Mouse (Mus musculus) left cerebral cortex, postnatal 14 days (tissue): Measurements from ENCODE around the gene Hist1h3e. TPM values are rescaled to one million over a fixed set of nuclear protein-coding genes. Genes with fewer than 3 reads are reported as not detected.
"Not testable (repeated sequence)": the region's sequence is repeated elsewhere in the genome, so short reads cannot be mapped to it uniquely, and the experiment has no call there.

Experiments
- DNase-seq, 2 experiments: peaks; one replicate each; pipeline ENCODE4 v3.0.0; 2021 to 2022; ENCODE audit warnings: low spot score in 2 of 2, mixed read lengths in 1 of 2
- intact Hi-C: fragments of 180-260 bp; cut with DNase I; formaldehyde crosslinking; loops from one replicate; pipeline ENCODE4 v1.15.1; 2025
- long read RNA-seq, 2 experiments: library from polyadenylated mRNA; stranded (forward); transcript quantifications; one replicate each; pipeline ENCODE4 v2.0.0; 2021
- total RNA-seq, 2 experiments: library from RNA; stranded (reverse); gene quantifications; 2 replicates each; pipeline ENCODE4 v1.2.3; 2021

The Hist1h3e gene
- total RNA-seq = 10 to 100 TPM; 49.1 to 57.1 TPM
- long read RNA-seq, experiment 1 = 0 reads
- long read RNA-seq, experiment 2 = 0 reads

GRCm38 (mm10) chr13:23561883-23562659, at the start of gene Hist1h3e:
TSS of gene Hist1h3e (minus strand) at chr13:23562369.
- intact Hi-C loops = not testable (repeated sequence)
- peak; percentile 96 to 98 for DNase-seq

- no peak for DNase-seq
- intact Hi-C loops = no loop called here
Measured at GRCm38 (mm10) chr13:23611638-23612037, 49.5 kb upstream of the Hist1h3e start.

GRCm38 (mm10) chr13:23610393-23610792, 48.2 kb upstream of the Hist1h3e start:
- DNase-seq = no peak
- intact Hi-C loops = no loop called here

GRCm38 (mm10) chr13:23609844-23610243, 47.7 kb upstream of the Hist1h3e start:
- intact Hi-C loops = no loop called here
- DNase-seq = no peak

GRCm38 (mm10) chr13:23609209-23609608, 47.0 kb upstream of the Hist1h3e start:
- intact Hi-C loops = no loop called here
- DNase-seq = no peak

- DNase-seq = no peak
- intact Hi-C loops = no loop called here
Measured at GRCm38 (mm10) chr13:23605052-23605451, 42.9 kb upstream of the Hist1h3e start.

GRCm38 (mm10) chr13:23604452-23604851, 42.3 kb upstream of the Hist1h3e start:
- no peak for DNase-seq
- intact Hi-C loops = no loop called here

GRCm38 (mm10) chr13:23603182-23603699, 41.1 kb upstream of the Hist1h3e start:
- intact Hi-C loops = no loop called here

GRCm38 (mm10) chr13:23597957-23598356, 35.8 kb upstream of the Hist1h3e start:
- intact Hi-C loops = loop anchor here (1.0 kb wide), 1 partner anchor 12 kb away; no protein-coding TSS in a partner anchor
- DNase-seq = peak; percentile 56 to 79

More at GRCm38 (mm10) chr13:23603182-23603699, 41.1 kb upstream of the Hist1h3e start:
- no peak for DNase-seq

- intact Hi-C loops = no loop called here
Measured at GRCm38 (mm10) chr13:23595622-23596372, 33.6 kb upstream of the Hist1h3e start.

GRCm38 (mm10) chr13:23595185-23595584, 33.0 kb upstream of the Hist1h3e start:
- DNase-seq = no peak
- intact Hi-C loops = no loop called here

More at GRCm38 (mm10) chr13:23595622-23596372, 33.6 kb upstream of the Hist1h3e start:
- DNase-seq = no peak

GRCm38 (mm10) chr13:23593051-23593770, 31.0 kb upstream of the Hist1h3e start:
- DNase-seq = no peak
- intact Hi-C loops = no loop called here

GRCm38 (mm10) chr13:23592614-23593013, 30.4 kb upstream of the Hist1h3e start:
- intact Hi-C loops = no loop called here
- DNase-seq = no peak

- intact Hi-C loops, DNase-seq: not testable (repeated sequence)
Measured at GRCm38 (mm10) chr13:23591886-23592285, 29.7 kb upstream of the Hist1h3e start.

- intact Hi-C loops = no loop called here
- DNase-seq = no peak
Measured at GRCm38 (mm10) chr13:23591206-23591605, 29.0 kb upstream of the Hist1h3e start.

GRCm38 (mm10) chr13:23586940-23587225, 24.7 kb upstream of the Hist1h3e start:
- intact Hi-C loops = loop anchor here (1.0 to 2.0 kb wide), 2 partner anchors 11 to 32 kb away; no protein-coding TSS in a partner anchor
- DNase-seq = no peak

- intact Hi-C loops = loop anchor here (1.0 to 2.0 kb wide), 2 partner anchors 12 to 32 kb away; no protein-coding TSS in a partner anchor
- no peak for DNase-seq
Measured at GRCm38 (mm10) chr13:23586099-23586939, 24.1 kb upstream of the Hist1h3e start.

- peak; percentile 79 to 92 for DNase-seq
- intact Hi-C loops = loop anchor here (1.0 to 2.0 kb wide), 2 partner anchors 13 to 33 kb away; no protein-coding TSS in a partner anchor
Measured at GRCm38 (mm10) chr13:23585442-23586098, 23.4 kb upstream of the Hist1h3e start.
